Comparison of ENCODE assay signal across 17 mouse cellular contexts in the genomic region with DNA sequence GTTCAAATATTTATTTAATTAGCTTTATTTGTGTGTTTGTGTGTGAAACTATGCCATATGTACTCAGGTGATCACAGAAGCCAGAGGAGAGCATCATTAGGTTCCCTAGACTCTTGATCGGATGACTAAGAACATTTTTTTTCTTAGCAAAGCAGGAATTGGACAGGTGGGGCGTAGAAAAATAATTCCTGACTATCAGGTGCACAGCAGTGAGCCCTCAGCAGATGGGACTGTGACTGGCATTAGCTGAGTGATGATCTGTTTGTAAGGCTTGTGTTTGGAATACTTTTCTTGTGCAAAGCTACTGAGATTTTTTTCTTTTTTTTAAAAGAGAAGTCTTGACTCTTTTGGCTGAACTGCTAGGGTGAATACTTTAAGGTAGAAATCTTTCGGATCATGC.
"Had no signal": no experiment of that assay in that cellular context is flagged by ENCODE, and none has a peak within 500 bp of the region (broad histone marks: within the 10 kb centered on the region; RNA-seq: fewer than 3 reads in every experiment).

No protein-coding gene starts in this region.

- H3K4me3 ChIP-seq: neural tube, embryonic 12.5 days; neural tube, embryonic 13.5 days; neural tube, embryonic 15.5 days; stomach, embryonic 15.5 days had no signal

- H3K27ac ChIP-seq: neural tube, embryonic 12.5 days; neural tube, embryonic 13.5 days; neural tube, embryonic 15.5 days; stomach, embryonic 15.5 days; stomach, postnatal 0 days had no signal

- H3K27me3 ChIP-seq: neural tube, embryonic 12.5 days; neural tube, embryonic 13.5 days; neural tube, embryonic 15.5 days; stomach, embryonic 15.5 days had no signal

- DNase-seq: retina, postnatal 1 day; right cerebral cortex, adult 18-20 months; right cerebral cortex, postnatal 14 days; right cerebral cortex, postnatal 25 days; right cerebral cortex, postnatal 4 days; spleen, adult 18-20 months; thymus, adult 18-20 months; thymus, adult 2 months; thymus, postnatal 14 days; thymus, postnatal 25 days; thymus, postnatal 36 days; thymus, postnatal 4 days had no signal

- H3K4me1 ChIP-seq: neural tube, embryonic 12.5 days; neural tube, embryonic 13.5 days; neural tube, embryonic 15.5 days; stomach, embryonic 15.5 days had no signal
